Mouse (Mus musculus): ENCODE measurements around the gene Ngp.

DNA sequence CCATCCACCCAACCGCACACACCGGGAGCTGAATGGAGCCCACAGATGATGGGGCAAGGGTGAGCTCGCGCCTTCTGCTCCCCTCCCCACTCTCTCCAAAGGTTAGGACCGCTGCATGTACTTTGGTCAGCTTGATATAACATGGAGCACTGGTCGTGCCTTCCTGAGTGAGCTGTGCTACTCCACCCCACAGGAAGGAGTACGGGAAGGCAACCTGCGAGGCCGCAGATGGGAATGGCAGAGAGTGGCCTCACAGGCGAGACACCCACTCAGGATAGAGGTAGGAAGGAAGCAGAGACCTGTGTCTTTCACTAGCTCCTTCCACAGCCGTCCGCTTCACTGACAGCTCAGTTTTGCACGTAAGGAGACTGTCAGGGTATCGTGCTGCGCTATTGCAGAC lies 28.8 kb downstream of the Ngp start:
- no peak for TF ChIP-seq CTCF (IDR thresholded peaks at IDR 0.05; ENCODE audit: borderline replicate concordance, insufficient read depth, low read length)
- TF ChIP-seq POLR2A (IDR thresholded peaks at IDR 0.05; ENCODE audit: low read depth, low read length): no peak

All from embryonic fibroblast, embryonic 13.5 days (primary cell).